Mouse (Mus musculus) liver, embryonic 13.5 days (tissue): ENCODE measurements at regions not wholly inside any gene's neighbourhood (a gene's known extent, or its start where the extent isn't known, plus 50 kb on each side); places are given as distances from the start of the nearest gene placed in this dataset.

ENCODE experiments used
- ATAC-seq: fragments of 200-750 bp; cut with Nextera tagmentation; 2 replicates; pipeline ENCODE4 v1.8.0; 2017; ENCODE audit warnings: low read depth, mild to moderate bottlenecking, moderate number of reproducible peaks, moderate library complexity
- DNase-seq: peaks from one replicate; pipeline ENCODE4 v3.0.0; 2022
- H3K27ac ChIP-seq: fragments of 300-500 bp; sonication (generic); 2 replicates; pipeline ENCODE4 v1.5.1; 2015; ENCODE audit warnings: moderate library complexity, mild to moderate bottlenecking, inconsistent platforms
- H3K27me3 ChIP-seq: fragments of 300-500 bp; sonication (generic); 2 replicates; pipeline ENCODE4 v1.6.1; 2015; ENCODE audit warnings: mild to moderate bottlenecking, inconsistent platforms
- H3K36me3 ChIP-seq: fragments of 300-500 bp; sonication (generic); 2 replicates; pipeline ENCODE4 v1.6.1; 2015; ENCODE audit warnings: mild to moderate bottlenecking, inconsistent platforms
- H3K4me1 ChIP-seq: fragments of 300-500 bp; sonication (generic); replicated peaks from 2 replicates; pipeline ENCODE4 v1.6.1; 2015; ENCODE audit warnings: inconsistent platforms
- H3K4me2 ChIP-seq: fragments of 300-500 bp; sonication (generic); 2 replicates; pipeline ENCODE4 v1.6.1; 2015; ENCODE audit warnings: inconsistent platforms, mild to moderate bottlenecking, moderate library complexity
- H3K4me3 ChIP-seq: fragments of 300-500 bp; sonication (generic); replicated peaks from 2 replicates; pipeline ENCODE4 v1.5.1; 2015; ENCODE audit warnings: mild to moderate bottlenecking, inconsistent platforms
- H3K9ac ChIP-seq: fragments of 300-500 bp; sonication (generic); 2 replicates; pipeline ENCODE4 v1.6.1; 2015; ENCODE audit warnings: mild to moderate bottlenecking, inconsistent platforms
- H3K9me3 ChIP-seq: fragments of 300-500 bp; sonication (generic); replicated peaks from 2 replicates; pipeline ENCODE4 v1.6.1; 2016; ENCODE audit warnings: inconsistent platforms
- WGBS: fragments of 180-500 bp; shearing (Covaris S2); methylation state at CpG from one replicate; pipeline ENCODE4 v1.1.7; 2015; ENCODE audit not compliant: insufficient replicate concordance; 5-methylcytosine and 5-hydroxymethylcytosine counted together

GRCm38 (mm10) chr19:16075512-16076086 lies 57.0 kb upstream of the Gnaq start:
- H3K27me3 ChIP-seq, result no peaks in the 10 kb centered on the region
- H3K4me3 ChIP-seq, result no peak overlapping the region
- H3K9ac ChIP-seq, result no peak overlapping the region
- no peaks in the 10 kb centered on the region for H3K9me3 ChIP-seq
- no peaks in the 10 kb centered on the region for H3K4me1 ChIP-seq
- H3K4me2 ChIP-seq, result no peak overlapping the region
- ATAC-seq (no peak), DNase-seq (no peak)
- no peak overlapping the region for H3K27ac ChIP-seq
- no peaks in the 10 kb centered on the region for H3K36me3 ChIP-seq
- WGBS, result 45% methylated on average over 2 of the region's 2 CpGs

- no peak for DNase-seq
- Histone ChIP-seq H3K4me2 (no peak overlapping the region), H3K27ac (no peak overlapping the region), H3K27me3 (no peaks in the 10 kb centered on the region), H3K9me3 (no peaks in the 10 kb centered on the region), H3K36me3 (no peaks in the 10 kb centered on the region), H3K4me3 (no peak overlapping the region), H3K4me1 (no peaks in the 10 kb centered on the region), H3K9ac (no peak overlapping the region)
- 43% methylated on average over 1 of the region's 1 CpGs for WGBS
- no peak for ATAC-seq
Observed at GRCm38 (mm10) chr19:16075026-16075425, 57.6 kb upstream of the Gnaq start.

- WGBS, result 43% methylated on average over 6 of the region's 6 CpGs
- no peak overlapping the region for H3K27ac ChIP-seq
- no peak for ATAC-seq
- H3K9ac ChIP-seq, result no peak overlapping the region
- DNase-seq, result no peak
- H3K4me2 ChIP-seq, result no peak overlapping the region
- H3K36me3 ChIP-seq, result no peaks in the 10 kb centered on the region
- no peak overlapping the region for H3K4me3 ChIP-seq
- H3K9me3 ChIP-seq, result no peaks in the 10 kb centered on the region
- peaks cover 3% of the 10 kb centered on the region; the same call in 1 of the 2 replicates for H3K4me1 ChIP-seq
- no peaks in the 10 kb centered on the region for H3K27me3 ChIP-seq
Observed at GRCm38 (mm10) chr19:16067314-16067713, 65.3 kb upstream of the Gnaq start.

- Histone ChIP-seq H3K4me1 (peaks cover 3% of the 10 kb centered on the region; the same call in 1 of the 2 replicates), H3K36me3 (no peaks in the 10 kb centered on the region), H3K9ac (no peak overlapping the region), H3K27me3 (no peaks in the 10 kb centered on the region), H3K4me2 (no peak overlapping the region), H3K27ac (no peak overlapping the region), H3K4me3 (no peak overlapping the region), H3K9me3 (no peaks in the 10 kb centered on the region)
- DNase-seq (no peak), ATAC-seq (no peak)
- 67% methylated on average over 3 of the region's 3 CpGs for WGBS
Observed at GRCm38 (mm10) chr19:16064911-16065310, 67.7 kb upstream of the Gnaq start.

- ATAC-seq (no peak), DNase-seq (peak; percentile 25)
- no peaks in the 10 kb centered on the region for H3K36me3 ChIP-seq
- 8% methylated on average over 12 of the region's 12 CpGs for WGBS
- H3K27me3 ChIP-seq, result no peaks in the 10 kb centered on the region
- no peak overlapping the region for H3K9ac ChIP-seq
- H3K27ac ChIP-seq, result no peak overlapping the region
- H3K4me2 ChIP-seq, result peak overlapping the region; percentile 48; the same call in 1 of the 2 replicates
- peaks cover 3% of the 10 kb centered on the region; the same call in 1 of the 2 replicates for H3K4me1 ChIP-seq
- H3K9me3 ChIP-seq, result no peaks in the 10 kb centered on the region
- H3K4me3 ChIP-seq, result 0 out of 2 replicates have a peak overlapping the region, but pooled peaks have one; percentile 7
Observed at GRCm38 (mm10) chr19:16063916-16064580, 68.6 kb upstream of the Gnaq start.

- Histone ChIP-seq H3K4me2 (peak overlapping the region; percentile 48; the same call in 1 of the 2 replicates), H3K4me3 (no peak overlapping the region), H3K9ac (no peak overlapping the region), H3K36me3 (no peaks in the 10 kb centered on the region), H3K9me3 (no peaks in the 10 kb centered on the region), H3K4me1 (peaks cover 3% of the 10 kb centered on the region; the same call in 1 of the 2 replicates), H3K27me3 (no peaks in the 10 kb centered on the region), H3K27ac (no peak overlapping the region)
- 49% methylated on average over 8 of the region's 8 CpGs for WGBS
- DNase-seq, result no peak
- no peak for ATAC-seq
Observed at GRCm38 (mm10) chr19:16063533-16063915, 69.1 kb upstream of the Gnaq start.

- DNase-seq (no peak), ATAC-seq (no peak)
- no peak overlapping the region for H3K9ac ChIP-seq
- peaks cover 3% of the 10 kb centered on the region; the same call in 1 of the 2 replicates for H3K4me1 ChIP-seq
- no peaks in the 10 kb centered on the region for H3K27me3 ChIP-seq
- H3K27ac ChIP-seq, result no peak overlapping the region
- H3K36me3 ChIP-seq, result no peaks in the 10 kb centered on the region
- no peak overlapping the region for H3K4me2 ChIP-seq
- 71% methylated on average over 11 of the region's 11 CpGs for WGBS
- no peak overlapping the region for H3K4me3 ChIP-seq
- no peaks in the 10 kb centered on the region for H3K9me3 ChIP-seq
Observed at GRCm38 (mm10) chr19:16061821-16062220, 70.8 kb upstream of the Gnaq start.

GRCm38 (mm10) chr19:16059026-16059425 lies 73.6 kb upstream of the Gnaq start:
- Histone ChIP-seq H3K4me3 (no peak overlapping the region), H3K27me3 (no peaks in the 10 kb centered on the region), H3K36me3 (no peaks in the 10 kb centered on the region), H3K27ac (no peak overlapping the region), H3K9me3 (no peaks in the 10 kb centered on the region), H3K9ac (no peak overlapping the region), H3K4me2 (no peak overlapping the region), H3K4me1 (peaks cover under 1% of the 10 kb centered on the region; the same call in 1 of the 2 replicates)
- 65% methylated on average over 4 of the region's 4 CpGs for WGBS
- no peak for ATAC-seq
- DNase-seq, result no peak

- no peak overlapping the region for H3K27ac ChIP-seq
- peak overlapping the region; percentile 52 for H3K4me2 ChIP-seq
- ATAC-seq (no peak), DNase-seq (no peak)
- peak overlapping the region; percentile 25; the same call in 1 of the 2 replicates for H3K4me3 ChIP-seq
- H3K9ac ChIP-seq, result no peak overlapping the region
- no peaks in the 10 kb centered on the region for H3K27me3 ChIP-seq
- H3K9me3 ChIP-seq, result no peaks in the 10 kb centered on the region
- H3K36me3 ChIP-seq, result no peaks in the 10 kb centered on the region
- no peaks in the 10 kb centered on the region for H3K4me1 ChIP-seq
- WGBS, result 17% methylated on average over 18 of the region's 18 CpGs
Observed at GRCm38 (mm10) chr19:16050220-16051055, 65.6 kb upstream of the Cep78 start.

- H3K36me3 ChIP-seq, result no peaks in the 10 kb centered on the region
- no peak overlapping the region for H3K4me3 ChIP-seq
- H3K27me3 ChIP-seq, result no peaks in the 10 kb centered on the region
- H3K27ac ChIP-seq, result no peak overlapping the region
- H3K4me2 ChIP-seq, result peak overlapping the region; percentile 52; the same call in 1 of the 2 replicates
- ATAC-seq (no peak), DNase-seq (no peak)
- H3K4me1 ChIP-seq, result no peaks in the 10 kb centered on the region
- H3K9me3 ChIP-seq, result no peaks in the 10 kb centered on the region
- WGBS, result 44% methylated on average over 3 of the region's 3 CpGs
- H3K9ac ChIP-seq, result no peak overlapping the region
Observed at GRCm38 (mm10) chr19:16049646-16050045, 64.9 kb upstream of the Cep78 start.

- DNase-seq (no peak), ATAC-seq (no peak)
- no peak overlapping the region for H3K4me2 ChIP-seq
- no peaks in the 10 kb centered on the region for H3K36me3 ChIP-seq
- no peaks in the 10 kb centered on the region for H3K9me3 ChIP-seq
- no peak overlapping the region for H3K9ac ChIP-seq
- H3K4me3 ChIP-seq, result no peak overlapping the region
- H3K27me3 ChIP-seq, result no peaks in the 10 kb centered on the region
- H3K27ac ChIP-seq, result no peak overlapping the region
- no peaks in the 10 kb centered on the region for H3K4me1 ChIP-seq
- WGBS, result 35% methylated on average over 7 of the region's 7 CpGs
Observed at GRCm38 (mm10) chr19:16046977-16047376, 62.2 kb upstream of the Cep78 start.
